Mouse (Mus musculus) ES-E14 (cell line): ENCODE measurements around the gene Dusp1.

Experiments used
- CHD2 ChIP-seq: IDR thresholded peaks from 2 replicates; pipeline ENCODE4 v1.6.1; 2014; ENCODE audit warnings: mild to moderate bottlenecking, low read depth, low read length, inconsistent platforms
- HCFC1 ChIP-seq: IDR thresholded peaks from 2 replicates; pipeline ENCODE4 v1.6.1; 2012; ENCODE audit warnings: low read length, inconsistent platforms, borderline replicate concordance; ENCODE audit not compliant: insufficient read depth
- MAFK ChIP-seq: IDR thresholded peaks from 2 replicates; pipeline ENCODE4 v1.6.1; 2014; ENCODE audit warnings: mild to moderate bottlenecking, low read depth, low read length, inconsistent platforms; ENCODE audit not compliant: insufficient read depth

DNA sequence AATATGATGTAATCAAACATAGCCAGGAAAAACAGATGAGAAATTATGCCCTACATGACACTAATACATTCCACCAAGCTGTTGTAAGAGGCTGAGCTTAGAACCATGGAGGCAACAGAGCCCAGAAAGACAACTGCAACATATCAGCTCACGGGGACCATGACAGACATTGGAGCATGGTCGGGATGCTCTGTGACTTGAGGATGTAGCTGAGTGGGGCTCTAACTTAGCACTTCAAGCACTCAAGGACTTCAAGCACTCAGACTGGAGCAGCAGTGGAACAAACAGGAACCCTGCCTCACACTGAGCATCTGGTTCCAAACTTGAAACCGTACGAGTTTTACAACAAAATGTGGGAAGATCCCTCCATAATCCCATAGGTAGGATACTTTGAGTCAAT is 46.3 kb downstream of the Dusp1 start:
- TF ChIP-seq CHD2 = no peak
- no peak for TF ChIP-seq HCFC1
- no peak for TF ChIP-seq MAFK
